Mouse (Mus musculus) regulatory T cell (primary cell): Measurements from ENCODE around the gene Afdn.
"Not testable (repeated sequence)": the region's sequence is repeated elsewhere in the genome, so short reads cannot be mapped to it uniquely, and the experiment has no call there.

Experiments used
- in situ Hi-C: fragments of 300-600 bp; cut with MboI, MseI; formaldehyde crosslinking; loops from one replicate; pipeline ENCODE4 v1.15.1; 2025; ENCODE audit warnings: high pct_unique_total_duplicates

Afdn gene

DNA sequence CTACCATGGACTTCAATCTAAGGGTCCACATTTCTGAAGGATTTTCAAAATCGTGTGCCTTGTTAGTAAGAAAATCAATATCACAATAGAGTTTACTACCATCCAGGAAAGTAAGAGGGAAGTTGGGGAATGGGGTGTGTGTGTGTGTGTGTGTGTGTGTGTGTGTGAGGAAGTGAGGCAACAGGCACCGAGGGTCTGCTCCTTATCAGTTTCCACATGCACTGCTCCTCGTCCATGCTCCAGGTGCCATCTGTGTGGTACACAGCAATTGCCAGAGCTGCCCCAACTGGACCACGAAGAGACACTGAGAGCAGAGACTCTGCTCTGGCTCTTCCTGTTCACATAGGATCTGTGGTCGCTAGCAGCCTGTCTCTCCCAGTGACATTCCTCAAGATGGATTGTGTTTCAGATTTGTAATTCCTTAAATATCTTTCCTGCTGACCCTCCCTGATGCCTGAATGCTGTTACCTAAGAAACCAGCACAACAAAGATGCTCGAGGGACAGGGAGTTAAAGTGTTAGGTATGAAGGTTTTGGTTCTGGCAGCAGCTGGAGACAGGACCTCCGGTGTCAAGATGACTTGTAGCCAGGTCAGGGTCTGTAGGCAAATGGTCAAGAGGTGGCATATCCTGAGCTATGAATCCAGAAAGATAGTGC is 22.1 kb upstream of the Afdn start:
- in situ Hi-C loops = no loop called here

- in situ Hi-C loops = no loop called here
Measured at GRCm38 (mm10) chr17:13738916-13739315, 21.4 kb upstream of the Afdn start.

- in situ Hi-C loops = no loop called here
Measured at GRCm38 (mm10) chr17:13739981-13740380, 20.4 kb upstream of the Afdn start.

- in situ Hi-C loops = no loop called here
Measured at GRCm38 (mm10) chr17:13740796-13741195, 19.5 kb upstream of the Afdn start.

DNA sequence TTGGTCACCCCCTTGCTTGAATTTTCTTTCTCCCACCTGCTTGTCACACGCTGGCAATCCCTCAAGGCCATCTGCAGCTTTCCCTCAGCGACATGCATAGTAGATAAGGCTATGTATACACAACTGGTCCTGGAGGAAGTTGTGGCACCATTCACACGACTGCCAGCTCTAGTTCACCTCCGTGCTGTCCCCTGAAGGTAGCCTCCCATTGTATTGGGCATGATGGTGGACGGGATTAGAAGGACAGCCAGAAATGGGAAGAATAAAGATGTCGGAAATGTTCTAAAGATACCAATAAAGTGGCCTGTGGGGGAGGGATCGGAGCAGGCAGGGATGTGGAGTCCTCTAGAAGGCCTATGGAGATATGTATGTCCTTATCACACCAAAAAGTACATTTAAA is 18.7 kb upstream of the Afdn start:
- in situ Hi-C loops = no loop called here

DNA sequence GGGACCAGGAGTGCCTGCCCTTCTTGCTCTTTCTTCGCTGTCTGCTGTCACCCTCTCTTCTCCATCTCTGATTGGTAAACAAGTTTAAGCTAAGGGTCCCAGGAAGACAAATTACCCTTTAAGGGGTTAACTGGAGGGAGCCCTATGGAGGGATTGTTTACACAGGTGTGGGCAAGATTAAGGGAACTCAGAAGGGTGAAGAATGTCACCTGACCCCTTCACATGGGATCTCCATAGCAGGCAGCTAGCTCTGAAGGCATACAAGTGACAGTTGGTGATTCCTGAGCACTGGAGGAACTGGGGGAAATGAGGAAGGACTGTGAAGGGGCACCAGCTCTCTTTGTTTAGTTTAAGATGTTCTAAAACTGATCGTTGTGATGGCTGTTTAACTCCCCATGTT is 18.0 kb upstream of the Afdn start:
- in situ Hi-C loops = no loop called here

- in situ Hi-C loops = no loop called here
Measured at GRCm38 (mm10) chr17:13742941-13743708, 17.2 kb upstream of the Afdn start.

DNA sequence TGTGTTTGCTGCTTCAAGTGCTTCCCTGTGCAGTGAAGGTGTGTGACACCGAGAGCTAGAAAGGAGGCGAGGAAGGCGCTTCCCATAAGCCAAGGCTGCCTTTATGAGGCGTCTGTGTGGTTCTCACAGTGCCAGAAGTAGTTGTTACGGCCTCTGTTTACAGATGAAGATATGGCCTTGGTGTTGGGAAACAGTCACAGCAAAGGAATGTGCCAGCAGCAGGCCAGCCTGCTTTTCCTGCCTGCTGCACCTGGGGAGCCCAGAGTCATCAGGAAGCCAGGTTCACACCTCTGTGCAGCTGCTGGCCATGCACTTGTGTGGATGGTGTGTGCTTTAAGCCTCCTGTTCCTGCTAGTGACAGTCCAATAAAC is 16.6 kb upstream of the Afdn start:
- in situ Hi-C loops = no loop called here

DNA sequence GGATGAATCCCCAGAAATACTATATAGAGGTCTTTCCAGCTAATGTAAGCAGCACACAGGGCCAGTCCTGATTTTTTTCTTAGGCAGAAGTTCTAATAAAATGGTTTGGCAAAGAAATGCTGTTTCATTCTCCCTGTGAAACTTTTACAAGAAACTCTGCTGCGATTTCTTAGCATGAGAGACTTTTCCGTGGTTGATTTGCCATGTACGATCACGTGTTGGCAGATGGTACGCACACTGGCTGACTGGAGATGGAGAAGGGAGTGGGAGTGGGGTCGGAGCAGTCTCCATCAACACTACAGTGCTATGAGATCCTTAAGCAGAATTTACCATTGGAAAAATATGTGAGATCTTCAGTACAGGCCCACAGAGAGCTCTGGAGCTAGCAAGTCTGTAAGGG is 16.1 kb upstream of the Afdn start:
- in situ Hi-C loops = no loop called here

DNA sequence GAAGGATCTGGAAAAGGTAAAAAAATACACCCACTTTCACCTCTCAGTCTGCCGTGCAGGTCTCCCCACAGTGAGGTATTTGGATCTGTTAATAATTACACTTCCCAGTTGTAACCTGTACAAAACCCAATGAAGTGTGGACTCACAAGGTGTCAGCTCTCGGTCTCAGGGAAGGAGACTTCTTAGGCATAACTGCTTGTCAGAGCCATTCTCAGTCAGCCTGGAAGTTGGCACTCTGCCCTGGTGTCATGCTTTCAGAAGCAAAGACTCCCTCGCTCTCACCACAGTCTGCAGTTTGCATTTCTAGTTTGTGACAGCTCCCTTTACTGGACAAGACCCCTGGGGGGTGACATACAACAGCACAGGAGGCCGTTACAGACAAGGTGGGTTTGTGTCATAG is 15.5 kb upstream of the Afdn start:
- in situ Hi-C loops = no loop called here

DNA sequence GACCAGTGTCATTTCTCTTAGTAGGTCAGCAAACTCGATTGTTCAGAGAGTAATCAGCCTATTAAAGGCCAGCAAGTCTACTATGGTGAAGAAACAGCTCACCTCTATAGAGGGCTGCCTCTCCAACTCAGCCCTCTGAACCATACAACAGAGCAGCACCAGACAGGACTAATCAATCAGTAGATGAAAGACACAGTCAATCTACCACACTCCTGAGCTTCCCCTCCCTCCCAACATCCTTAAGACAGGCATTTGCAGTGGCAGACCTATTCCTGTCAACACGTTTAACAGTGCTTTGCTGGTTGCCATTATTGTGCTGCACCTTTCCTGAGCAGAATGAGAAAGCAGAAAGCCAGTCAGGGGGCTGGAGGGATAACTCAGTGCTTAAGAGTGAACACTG is 15.0 kb upstream of the Afdn start:
- in situ Hi-C loops = no loop called here

- in situ Hi-C loops = no loop called here
Measured at GRCm38 (mm10) chr17:13746330-13746729, 14.0 kb upstream of the Afdn start.

DNA sequence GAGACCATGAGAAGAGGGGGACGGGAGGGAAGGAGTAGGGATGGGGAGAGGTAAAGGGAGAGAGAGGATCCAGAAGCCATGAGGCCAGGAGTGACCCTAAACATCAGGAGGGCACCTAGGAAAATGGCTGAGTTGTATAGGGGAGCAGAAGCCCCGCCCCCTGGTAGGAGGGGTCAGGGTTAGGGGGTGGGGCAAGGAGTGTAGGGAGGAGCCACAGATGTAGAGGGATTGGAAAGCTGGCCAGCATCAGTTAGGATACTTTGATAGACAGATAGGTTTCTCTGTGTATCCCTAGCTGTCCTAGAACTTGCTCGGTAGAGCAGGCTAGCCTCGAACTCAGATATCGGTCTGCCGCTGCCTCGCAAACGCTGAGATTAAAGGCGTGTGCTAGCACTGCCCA is 12.7 kb upstream of the Afdn start:
- in situ Hi-C loops = no loop called here

DNA sequence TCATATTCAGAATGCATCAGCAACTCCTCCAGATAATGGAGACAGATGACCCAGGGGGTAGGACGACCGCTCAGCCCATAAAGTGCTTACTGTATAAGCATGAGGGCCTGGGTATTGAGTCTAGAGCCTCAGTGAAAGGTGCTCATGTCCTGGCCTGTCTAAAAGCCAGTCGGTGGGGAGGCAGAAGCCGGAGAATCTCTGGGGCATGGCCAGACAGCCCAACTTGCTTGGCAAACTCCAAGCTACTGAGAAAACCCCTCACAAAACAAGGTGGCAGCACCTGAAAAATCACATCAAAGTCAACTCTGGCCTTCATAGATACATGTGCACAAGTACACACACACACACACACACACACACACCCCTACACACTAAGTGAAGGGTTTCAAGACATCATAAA is 11.3 kb upstream of the Afdn start:
- in situ Hi-C loops = no loop called here

DNA sequence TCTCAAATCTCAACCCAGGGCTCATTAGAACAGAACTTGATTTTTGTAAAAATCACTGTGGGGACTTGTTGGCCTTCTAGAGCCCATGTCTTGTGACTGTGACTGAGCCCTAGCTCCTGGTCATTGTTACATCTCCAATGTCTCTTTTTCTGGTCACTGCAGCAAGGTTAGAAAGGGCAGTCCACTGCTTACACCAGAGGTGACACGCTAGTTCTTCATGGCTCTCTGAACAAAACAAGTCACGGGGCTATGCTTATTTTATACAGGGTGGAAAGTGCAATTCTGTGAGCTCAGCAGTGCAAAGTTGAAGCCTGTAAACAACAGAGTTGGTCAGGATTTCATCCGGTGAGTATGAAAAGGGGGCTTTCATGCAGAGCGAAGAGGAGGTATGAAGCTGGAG is 6.4 kb upstream of the Afdn start:
- in situ Hi-C loops = no loop called here

DNA sequence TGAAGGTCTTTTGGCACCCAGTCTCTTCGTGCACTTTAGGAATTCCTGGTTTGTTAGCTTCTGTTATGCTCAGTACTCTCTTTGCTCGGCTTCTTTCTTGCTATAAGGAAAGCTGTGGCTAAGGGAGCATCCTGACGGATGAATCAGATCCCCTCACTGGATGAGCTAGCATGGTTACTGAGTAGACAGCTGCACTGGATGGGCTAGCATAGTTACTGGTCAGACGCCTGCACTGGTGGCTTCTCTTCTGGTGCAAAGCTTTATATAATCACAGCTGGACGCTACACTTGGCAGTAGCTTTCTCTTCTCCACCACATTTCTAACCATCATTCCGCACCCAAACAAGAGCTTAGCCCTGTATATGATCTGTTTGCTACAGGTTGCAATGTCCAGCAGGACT is 5.4 kb upstream of the Afdn start:
- in situ Hi-C loops = loop anchor here (5.0 kb wide), 1 partner anchor 73 kb away; no protein-coding TSS in a partner anchor

GRCm38 (mm10) chr17:13758586-13758985 is 1.8 kb upstream of the Afdn start:
- in situ Hi-C loops = loop anchor here (5.0 kb wide), 1 partner anchor 76 kb away; no protein-coding TSS in a partner anchor

DNA sequence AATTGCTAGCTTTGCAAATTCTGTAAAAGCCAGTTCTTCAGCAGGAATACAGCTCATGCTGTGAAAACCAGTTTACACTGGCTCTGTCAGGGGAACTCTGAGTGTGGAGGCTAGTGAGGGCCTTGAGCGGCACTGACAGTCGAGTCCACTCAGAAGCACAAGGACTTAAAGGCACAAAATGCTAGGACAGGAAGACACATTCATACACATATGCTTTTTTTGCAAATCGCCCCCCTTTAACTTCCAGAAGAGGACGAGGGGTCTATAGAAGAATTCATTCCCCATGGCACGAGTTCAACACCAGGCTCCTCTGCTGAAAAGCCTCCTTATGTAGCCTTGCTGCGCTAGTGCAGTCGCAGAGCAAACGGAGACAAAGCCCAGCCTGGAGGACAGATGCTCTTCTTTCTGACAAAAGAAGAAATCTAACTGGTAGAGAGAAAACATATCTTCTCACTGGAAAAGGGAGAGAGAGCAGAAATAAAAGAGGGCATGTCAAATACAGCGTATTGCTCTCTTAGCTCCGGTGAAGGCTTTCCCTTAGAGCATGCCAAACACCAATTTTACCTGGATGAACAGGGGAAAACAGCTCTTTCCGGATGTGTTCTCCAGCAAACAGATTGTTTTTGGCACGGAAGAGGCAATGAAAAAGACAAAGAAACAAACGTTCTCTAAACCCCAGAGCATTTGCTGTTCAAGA is 1.0 kb upstream of the Afdn start:
- in situ Hi-C loops = loop anchor here (5.0 kb wide), 1 partner anchor 77 kb away; no protein-coding TSS in a partner anchor

DNA sequence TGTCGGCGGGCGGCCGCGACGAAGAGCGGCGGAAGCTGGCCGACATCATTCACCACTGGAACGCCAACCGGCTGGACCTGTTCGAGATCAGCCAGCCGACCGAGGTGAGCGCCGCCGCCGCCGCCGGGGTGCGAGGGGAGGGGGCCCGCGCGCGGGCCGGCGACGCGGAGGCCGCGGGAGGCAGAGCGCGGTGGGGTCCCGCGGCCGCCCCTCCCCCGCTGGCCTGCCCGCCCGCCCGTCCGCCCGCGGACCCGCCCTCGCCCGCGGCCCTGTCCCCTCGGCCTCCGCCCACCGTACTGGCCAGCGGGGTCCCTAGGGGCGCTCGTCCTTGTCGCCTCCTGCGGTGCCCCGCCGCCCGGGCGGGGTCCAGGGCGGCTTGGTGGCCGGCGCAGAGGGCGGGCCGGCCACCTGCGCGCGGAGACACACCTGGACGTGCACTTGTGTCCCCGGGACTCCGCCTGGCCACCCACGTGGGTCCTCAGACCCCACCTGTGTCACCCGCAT is 388 bp downstream of the Afdn start:
- in situ Hi-C loops = no loop called here

GRCm38 (mm10) chr17:13761179-13761913 is 1.0 kb downstream of the Afdn start, which contains the start of gene Tcte2:
Gene Tcte2, minus strand, starts transcription at chr17:13761825.
- in situ Hi-C loops = no loop called here

- in situ Hi-C loops = no loop called here
Measured at GRCm38 (mm10) chr17:13763819-13764218, 3.5 kb downstream of the Afdn start.

DNA sequence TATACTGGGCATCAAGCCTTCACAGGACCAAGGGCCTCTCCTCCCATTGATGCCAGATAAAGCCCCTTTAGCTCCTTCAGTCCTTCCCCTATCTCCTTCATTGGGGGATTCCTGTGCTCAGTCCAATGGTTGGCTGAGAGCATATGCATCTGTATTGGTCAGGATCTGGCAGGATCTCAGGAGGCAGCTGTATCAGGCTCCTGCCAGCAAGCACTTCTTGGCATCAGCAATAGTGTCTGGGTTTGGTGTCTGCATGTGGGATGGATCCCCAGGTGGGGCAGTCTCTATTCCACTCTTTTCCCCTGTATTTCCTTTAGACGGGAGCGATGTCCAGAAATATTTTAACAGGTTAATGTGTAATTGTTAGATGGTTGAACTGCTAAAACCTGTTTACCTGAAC is 4.6 kb downstream of the Afdn start:
- in situ Hi-C loops = not testable (repeated sequence)
